Mouse (Mus musculus) kidney, adult 2 months (tissue): ENCODE measurements around the gene Pde3a. TPM values are rescaled to one million over a fixed set of nuclear protein-coding genes. Genes with fewer than 3 reads are reported as not detected.

Experiments used
- DNase-seq: peaks from one replicate; pipeline ENCODE4 v3.0.0; 2021
- H3K27ac ChIP-seq: fragments of 200-500 bp; 2 replicates; pipeline ENCODE4 v1.5.1; 2012; ENCODE audit warnings: low read depth, low read length, control low read depth, inconsistent platforms; ENCODE audit not compliant: insufficient read depth
- H3K27me3 ChIP-seq: fragments of 200-500 bp; replicated peaks from 2 replicates; pipeline ENCODE4 v1.6.1; 2012; ENCODE audit warnings: mild to moderate bottlenecking, moderate library complexity, low read length, inconsistent platforms; ENCODE audit not compliant: control insufficient read depth, insufficient read depth
- H3K36me3 ChIP-seq: fragments of 200-500 bp; 2 replicates; pipeline ENCODE4 v1.6.1; 2012; ENCODE audit warnings: mild to moderate bottlenecking, moderate library complexity, low read length, inconsistent platforms; ENCODE audit not compliant: control insufficient read depth, insufficient read depth
- H3K4me1 ChIP-seq: fragments of 200-500 bp; 2 replicates; pipeline ENCODE4 v1.6.1; 2011; ENCODE audit warnings: low read length; ENCODE audit not compliant: control insufficient read depth, insufficient read depth
- H3K4me3 ChIP-seq: fragments of 200-500 bp; 2 replicates; pipeline ENCODE4 v1.5.1; 2011; ENCODE audit warnings: mild to moderate bottlenecking, low read depth, low read length, control low read depth; ENCODE audit not compliant: insufficient read depth
- CTCF ChIP-seq: fragments of 200-500 bp; conservative IDR thresholded peaks from 2 replicates; pipeline ENCODE4 v1.5.1; 2011; ENCODE audit warnings: low read depth, mild to moderate bottlenecking, control low read depth, low read length, moderate library complexity, mixed read lengths; ENCODE audit not compliant: insufficient read depth, insufficient read length
- POLR2A ChIP-seq: fragments of 200-500 bp; IDR thresholded peaks from one replicate; pipeline ENCODE4 v1.6.1; 2011; ENCODE audit warnings: low read depth, low read length, control low read depth
- WGBS: fragments of 180-500 bp; shearing (Covaris S2); methylation state at CpG from one replicate; pipeline ENCODE4 v1.1.7; 2018; 5-methylcytosine and 5-hydroxymethylcytosine counted together
- polyA plus RNA-seq: library from polyadenylated mRNA; depleted of rRNA; stranded (reverse); fragments of >200 nt; gene quantifications from 2 replicates; pipeline ENCODE4 v1.2.3, GENCODE M21; 2012

The Pde3a gene
- polyA plus RNA-seq, 1 experiment: 4.1 TPM

- no peak overlapping the region for H3K4me3 ChIP-seq
- no peaks in the 10 kb centered on the region for H3K36me3 ChIP-seq
- H3K27me3 ChIP-seq: no peaks in the 10 kb centered on the region
- no peak for DNase-seq
- WGBS: 67% methylated on average over 2 of the region's 2 CpGs
- no peak for TF ChIP-seq POLR2A
- no peak for TF ChIP-seq CTCF
- no peak overlapping the region for H3K27ac ChIP-seq
- no peaks in the 10 kb centered on the region for H3K4me1 ChIP-seq
Measured at GRCm38 (mm10) chr6:141403943-141404342, 154.9 kb downstream of the Pde3a start.

DNA sequence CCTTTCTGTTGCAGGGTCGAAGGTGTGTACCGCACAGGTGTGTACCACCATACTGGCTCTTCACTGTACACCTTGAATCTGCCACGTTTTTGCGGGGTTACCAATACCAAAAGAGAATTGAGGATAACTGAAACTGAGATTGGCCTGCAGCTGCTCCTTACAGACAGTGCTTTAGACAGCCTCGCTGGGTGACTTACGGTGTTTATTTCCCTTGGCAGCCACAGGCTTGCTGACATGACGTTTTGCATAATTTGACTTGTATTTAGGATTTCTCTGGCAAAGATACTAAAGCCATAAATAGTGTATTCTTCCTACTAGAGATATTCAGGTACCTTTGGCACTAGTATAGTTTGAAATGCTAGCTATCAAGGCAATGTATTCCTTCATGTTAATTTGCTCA is 155.6 kb downstream of the Pde3a start:
- WGBS: 57% methylated on average over 7 of the region's 7 CpGs
- peak overlapping the region; percentile 59; the same call in 1 of the 2 replicates for H3K27ac ChIP-seq
- no peak overlapping the region for H3K4me3 ChIP-seq
- no peaks in the 10 kb centered on the region for H3K4me1 ChIP-seq
- H3K36me3 ChIP-seq: no peaks in the 10 kb centered on the region
- H3K27me3 ChIP-seq: no peaks in the 10 kb centered on the region
- DNase-seq: peak; percentile 10
- no peak for TF ChIP-seq CTCF
- no peak for TF ChIP-seq POLR2A

DNA sequence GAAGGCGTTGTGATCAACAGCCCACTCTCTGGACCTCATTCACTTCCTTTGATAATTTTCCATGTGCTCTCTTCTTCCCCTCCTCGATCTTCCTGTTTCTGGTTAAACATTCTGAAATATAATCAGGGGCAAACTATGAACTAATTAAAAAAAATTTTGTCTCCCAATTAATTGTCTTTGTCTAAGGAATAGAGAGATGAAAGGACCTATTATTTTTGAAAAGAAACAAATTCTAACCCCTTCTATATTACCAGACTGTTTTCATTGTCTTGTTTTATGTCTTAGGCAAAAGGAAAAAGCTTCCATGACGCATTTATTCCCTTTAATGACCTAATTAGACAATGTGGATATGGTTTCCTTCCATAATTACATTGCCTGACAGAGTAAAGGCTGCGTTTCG is 156.4 kb downstream of the Pde3a start:
- Histone ChIP-seq H3K36me3 (no peaks in the 10 kb centered on the region), H3K4me1 (no peaks in the 10 kb centered on the region), H3K27ac (no peak overlapping the region), H3K4me3 (no peak overlapping the region), H3K27me3 (no peaks in the 10 kb centered on the region)
- no peak for TF ChIP-seq POLR2A
- no peak for TF ChIP-seq CTCF
- DNase-seq: no peak
- 40% methylated on average over 5 of the region's 5 CpGs for WGBS

DNA sequence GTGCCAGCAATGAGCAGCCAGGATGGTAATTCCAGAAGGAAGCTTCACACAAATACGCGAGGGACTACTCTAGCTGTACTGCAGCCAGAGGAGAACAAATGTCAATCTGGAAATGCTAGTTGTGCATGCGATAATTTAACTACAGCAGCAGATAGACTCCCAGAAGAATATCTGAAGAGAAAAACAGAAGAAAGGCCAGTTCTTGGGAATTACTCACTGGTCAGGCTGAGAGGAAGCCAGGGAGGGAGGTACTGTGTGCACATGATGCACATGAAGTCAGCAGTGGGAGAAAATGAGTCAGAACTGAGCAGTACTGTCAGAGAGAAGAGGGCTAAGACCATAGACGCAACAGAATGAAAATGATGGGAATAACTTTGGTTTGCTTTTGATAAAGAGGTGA is 159.7 kb downstream of the Pde3a start:
- no peak for DNase-seq
- no peaks in the 10 kb centered on the region for H3K27me3 ChIP-seq
- WGBS: 86% methylated on average over 4 of the region's 4 CpGs

DNA sequence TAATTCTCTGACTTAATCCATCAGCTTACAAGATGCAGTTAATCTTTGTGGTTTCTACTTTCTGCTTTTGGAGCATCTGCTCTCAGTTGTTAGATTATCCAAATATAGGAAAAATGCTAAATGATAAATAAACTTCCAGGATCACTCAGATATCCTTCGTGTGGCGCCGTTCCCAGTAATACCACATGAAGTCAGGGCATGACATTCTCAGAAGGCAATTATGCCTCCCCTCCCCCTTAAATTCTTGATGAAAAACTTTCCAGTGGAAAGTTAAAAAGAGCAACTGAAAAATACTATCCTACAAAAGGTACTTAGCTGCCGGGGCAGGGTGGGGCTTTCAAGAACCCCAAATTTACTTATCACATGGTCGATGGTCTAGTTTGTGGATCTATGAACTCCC is 161.8 kb downstream of the Pde3a start:
- DNase-seq: no peak
- 82% methylated on average over 5 of the region's 5 CpGs for WGBS
- H3K4me1 ChIP-seq: no peaks in the 10 kb centered on the region
- no peak overlapping the region for H3K4me3 ChIP-seq
- no peaks in the 10 kb centered on the region for H3K36me3 ChIP-seq
- TF ChIP-seq CTCF (no peak), POLR2A (no peak)
- H3K27me3 ChIP-seq: no peaks in the 10 kb centered on the region
- H3K27ac ChIP-seq: no peak overlapping the region

More for the DNA sequence above, 159.7 kb downstream of the Pde3a start:
- H3K4me3 ChIP-seq: no peak overlapping the region
- no peak overlapping the region for H3K27ac ChIP-seq
- no peaks in the 10 kb centered on the region for H3K4me1 ChIP-seq
- H3K36me3 ChIP-seq: no peaks in the 10 kb centered on the region
- TF ChIP-seq CTCF: no peak
- no peak for TF ChIP-seq POLR2A

DNA sequence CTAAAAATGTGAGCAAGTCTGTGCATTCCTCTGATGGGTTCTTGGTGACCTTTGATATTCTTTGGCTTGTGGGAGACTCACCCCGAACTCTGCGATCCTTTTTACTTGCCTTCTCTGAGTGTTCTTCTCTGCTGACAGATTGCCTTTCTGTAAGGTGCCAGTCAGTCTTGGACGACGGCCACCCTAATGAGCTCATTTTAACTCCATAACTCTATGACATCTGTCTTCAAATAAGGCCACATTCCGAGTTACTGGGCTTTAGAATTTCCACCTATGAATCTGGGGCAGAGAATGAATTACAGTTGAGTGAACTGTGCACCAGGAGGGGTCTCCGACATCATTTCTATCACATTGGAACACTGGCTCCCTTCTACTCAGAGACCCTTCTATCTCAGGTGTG is 176.0 kb downstream of the Pde3a start:
- TF ChIP-seq POLR2A: no peak
- no peak for TF ChIP-seq CTCF
- no peak overlapping the region for H3K27ac ChIP-seq
- no peaks in the 10 kb centered on the region for H3K36me3 ChIP-seq
- WGBS: 78% methylated on average over 6 of the region's 6 CpGs
- H3K4me1 ChIP-seq: no peaks in the 10 kb centered on the region
- DNase-seq: no peak
- H3K4me3 ChIP-seq: no peak overlapping the region
- H3K27me3 ChIP-seq: no peaks in the 10 kb centered on the region

DNA sequence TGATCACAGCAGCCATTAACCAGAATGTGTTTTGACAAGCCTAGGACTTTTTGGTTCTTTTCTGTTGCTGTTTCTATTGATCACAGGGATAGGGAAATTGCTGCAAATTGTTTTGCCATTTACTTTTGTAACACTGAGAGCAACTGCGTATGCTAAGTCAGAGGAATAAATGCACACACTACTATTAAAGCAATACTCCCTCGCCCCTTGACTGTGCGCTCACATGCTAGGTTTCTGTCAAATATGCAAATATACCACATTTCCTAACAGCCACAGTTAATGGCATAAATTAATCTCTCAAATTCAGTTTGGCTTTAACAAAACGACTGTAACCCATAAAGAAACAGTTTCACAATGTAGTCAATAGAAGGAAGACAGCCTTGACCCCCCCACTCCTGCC is 179.5 kb downstream of the Pde3a start:
- Histone ChIP-seq H3K27me3 (no peaks in the 10 kb centered on the region), H3K4me1 (no peaks in the 10 kb centered on the region), H3K36me3 (no peaks in the 10 kb centered on the region), H3K27ac (no peak overlapping the region), H3K4me3 (no peak overlapping the region)
- WGBS: 78% methylated on average over 4 of the region's 4 CpGs
- no peak for TF ChIP-seq CTCF
- no peak for TF ChIP-seq POLR2A
- no peak for DNase-seq

DNA sequence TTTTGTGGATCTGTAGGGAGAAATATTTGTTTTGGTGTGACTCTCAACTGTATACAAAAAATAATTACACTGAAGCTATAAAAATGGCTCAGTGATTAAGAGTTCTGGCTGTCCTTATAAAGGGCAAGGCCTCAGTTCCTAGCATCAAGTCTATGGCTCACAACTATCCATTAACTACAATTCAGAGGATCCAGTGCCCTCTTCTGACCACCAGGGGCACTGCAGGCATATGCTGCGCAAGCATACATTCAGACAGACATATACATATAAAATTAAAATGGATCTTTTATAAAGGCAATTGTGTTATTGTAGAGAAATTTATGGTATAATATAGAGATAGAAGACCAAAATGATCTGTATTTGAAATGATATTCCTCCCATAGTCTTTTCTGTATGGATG is 181.1 kb downstream of the Pde3a start:
- 100% methylated on average over 1 of the region's 1 CpGs for WGBS
- no peaks in the 10 kb centered on the region for H3K27me3 ChIP-seq
- no peaks in the 10 kb centered on the region for H3K36me3 ChIP-seq
- peak; percentile 53 for TF ChIP-seq CTCF
- TF ChIP-seq POLR2A: no peak
- no peak overlapping the region for H3K4me3 ChIP-seq
- H3K4me1 ChIP-seq: no peaks in the 10 kb centered on the region
- no peak overlapping the region for H3K27ac ChIP-seq
- no peak for DNase-seq
